Mouse (Mus musculus): ENCODE data around the gene Wsb2. TPM values are rescaled to one million over a fixed set of nuclear protein-coding genes. Genes with fewer than 3 reads are reported as not detected.
A peak's percentile ranks its signal among the peaks of the same experiment; 100 is the strongest.

The Wsb2 gene
- polyA plus RNA-seq (2014; fragmentation: Nextera tagmentation; extraction: Ambion mirVana) = 92.6 and 97.5 TPM in 2 replicates

- Histone ChIP-seq H3K9ac (ENCODE audit: low read length) (peak within 1 kb of the TSS; percentile 97), H3K4me1 (ENCODE audit: control insufficient read depth in 2 of 2, insufficient read depth in 2 of 2, low read length in 2 of 2) (peaks cover 29 to 49% of the 10 kb centered on the region in 2 experiments), H3K36me3 (ENCODE audit: control insufficient read depth, insufficient read depth, low read length) (peaks cover 16% of the 10 kb centered on the region), H3K4me2 (ENCODE audit: low read length) (peak within 1 kb of the TSS; percentile 88), H3K27me3 (ENCODE audit: control insufficient read depth, insufficient read depth, low read length) (no peaks in the 10 kb centered on the region), H3K27ac (replicated peaks in 1 of 2; ENCODE audit: control insufficient read depth in 1 of 2, insufficient read depth in 1 of 2, low read depth in 2 of 2, low read length in 2 of 2) (peak within 1 kb of the TSS; percentile 91 to 97), H3K4me3 (ENCODE audit: control insufficient read depth in 1 of 2, insufficient read depth in 1 of 2, low read depth in 1 of 2, low read length in 2 of 2) (peak within 1 kb of the TSS; percentile 94 to 97), H3K9me3 (ENCODE audit: control insufficient read depth, low read length) (no peaks in the 10 kb centered on the region)
- peak; percentile 69 for ATAC-seq (ENCODE audit: insufficient number of reproducible peaks, insufficient read depth, low FRiP score, low read depth)
- under 1% methylated on average over 32 of the region's 54 CpGs for WGBS
These were observed at the start of gene Wsb2 for GRCm38 (mm10) chr5:117357129-117357477. TSS of gene Wsb2 (plus strand) at chr5:117357304.

- no peaks in the 10 kb centered on the region for H3K9me3 ChIP-seq (ENCODE audit: control insufficient read depth, low read length)
- 34% methylated on average over 11 of the region's 11 CpGs for WGBS
- ATAC-seq (ENCODE audit: insufficient number of reproducible peaks, insufficient read depth, low FRiP score, low read depth) = no peak
- H3K27me3 ChIP-seq (ENCODE audit: control insufficient read depth, insufficient read depth, low read length) = no peaks in the 10 kb centered on the region
- no peak overlapping the region for H3K4me3 ChIP-seq (ENCODE audit: control insufficient read depth in 1 of 2, insufficient read depth in 1 of 2, low read depth in 1 of 2, low read length in 2 of 2)
- no peak overlapping the region for H3K27ac ChIP-seq (replicated peaks in 1 of 2; ENCODE audit: control insufficient read depth in 1 of 2, insufficient read depth in 1 of 2, low read depth in 2 of 2, low read length in 2 of 2)
- H3K4me1 ChIP-seq (ENCODE audit: control insufficient read depth in 2 of 2, insufficient read depth in 2 of 2, low read length in 2 of 2) = peaks cover 4 to 13% of the 10 kb centered on the region in 2 experiments; a peak in 3 of 4 replicates
- H3K36me3 ChIP-seq (ENCODE audit: control insufficient read depth, insufficient read depth, low read length) = no peaks in the 10 kb centered on the region
- no peak overlapping the region for H3K4me2 ChIP-seq (ENCODE audit: low read length)
- no peak overlapping the region for H3K9ac ChIP-seq (ENCODE audit: low read length)
These were observed 49.4 kb upstream of the Wsb2 start for GRCm38 (mm10) chr5:117307699-117308098.

- H3K4me1 ChIP-seq (ENCODE audit: control insufficient read depth in 2 of 2, insufficient read depth in 2 of 2, low read length in 2 of 2) = peaks cover 10 to 20% of the 10 kb centered on the region in 2 experiments
- H3K36me3 ChIP-seq (ENCODE audit: control insufficient read depth, insufficient read depth, low read length) = no peaks in the 10 kb centered on the region
- H3K27ac ChIP-seq (replicated peaks in 1 of 2; ENCODE audit: control insufficient read depth in 1 of 2, insufficient read depth in 1 of 2, low read depth in 2 of 2, low read length in 2 of 2) = no peak overlapping the region
- ATAC-seq (ENCODE audit: insufficient number of reproducible peaks, insufficient read depth, low FRiP score, low read depth) = no peak
- H3K9me3 ChIP-seq (ENCODE audit: control insufficient read depth, low read length) = no peaks in the 10 kb centered on the region
- H3K9ac ChIP-seq (ENCODE audit: low read length) = peak overlapping the region; percentile 31; the same call in 1 of the 2 replicates
- 13% methylated on average over 14 of the region's 14 CpGs for WGBS
- H3K4me2 ChIP-seq (ENCODE audit: low read length) = peak overlapping the region; percentile 61
- H3K4me3 ChIP-seq (ENCODE audit: control insufficient read depth in 1 of 2, insufficient read depth in 1 of 2, low read depth in 1 of 2, low read length in 2 of 2) = peak overlapping the region; percentile 28 to 29
- H3K27me3 ChIP-seq (ENCODE audit: control insufficient read depth, insufficient read depth, low read length) = no peaks in the 10 kb centered on the region
These were observed 43.7 kb upstream of the Wsb2 start for GRCm38 (mm10) chr5:117313420-117313819.

- Histone ChIP-seq H3K9ac (ENCODE audit: low read length) (peak overlapping the region; percentile 31; the same call in 1 of the 2 replicates), H3K4me3 (ENCODE audit: control insufficient read depth in 1 of 2, insufficient read depth in 1 of 2, low read depth in 1 of 2, low read length in 2 of 2) (peak overlapping the region; percentile 28 to 29), H3K27me3 (ENCODE audit: control insufficient read depth, insufficient read depth, low read length) (no peaks in the 10 kb centered on the region), H3K27ac (replicated peaks in 1 of 2; ENCODE audit: control insufficient read depth in 1 of 2, insufficient read depth in 1 of 2, low read depth in 2 of 2, low read length in 2 of 2) (no peak overlapping the region), H3K4me2 (ENCODE audit: low read length) (peak overlapping the region; percentile 61), H3K36me3 (ENCODE audit: control insufficient read depth, insufficient read depth, low read length) (no peaks in the 10 kb centered on the region), H3K4me1 (ENCODE audit: control insufficient read depth in 2 of 2, insufficient read depth in 2 of 2, low read length in 2 of 2) (peaks cover 10 to 20% of the 10 kb centered on the region in 2 experiments), H3K9me3 (ENCODE audit: control insufficient read depth, low read length) (no peaks in the 10 kb centered on the region)
- 33% methylated on average over 10 of the region's 10 CpGs for WGBS
- no peak for ATAC-seq (ENCODE audit: insufficient number of reproducible peaks, insufficient read depth, low FRiP score, low read depth)
These were observed 43.2 kb upstream of the Wsb2 start for GRCm38 (mm10) chr5:117313909-117314308.

- Histone ChIP-seq H3K27me3 (ENCODE audit: control insufficient read depth, insufficient read depth, low read length) (no peaks in the 10 kb centered on the region), H3K36me3 (ENCODE audit: control insufficient read depth, insufficient read depth, low read length) (no peaks in the 10 kb centered on the region), H3K9ac (ENCODE audit: low read length) (0 out of 2 replicates have a peak overlapping the region, but pooled peaks have one; percentile 8), H3K4me2 (ENCODE audit: low read length) (no peak overlapping the region), H3K4me1 (ENCODE audit: control insufficient read depth in 2 of 2, insufficient read depth in 2 of 2, low read length in 2 of 2) (peaks cover 10 to 22% of the 10 kb centered on the region in 2 experiments), H3K4me3 (ENCODE audit: control insufficient read depth in 1 of 2, insufficient read depth in 1 of 2, low read depth in 1 of 2, low read length in 2 of 2) (no peak overlapping the region), H3K9me3 (ENCODE audit: control insufficient read depth, low read length) (no peaks in the 10 kb centered on the region), H3K27ac (replicated peaks in 1 of 2; ENCODE audit: control insufficient read depth in 1 of 2, insufficient read depth in 1 of 2, low read depth in 2 of 2, low read length in 2 of 2) (no peak overlapping the region)
- no peak for ATAC-seq (ENCODE audit: insufficient number of reproducible peaks, insufficient read depth, low FRiP score, low read depth)
- 17% methylated on average over 9 of the region's 9 CpGs for WGBS
These were observed 42.3 kb upstream of the Wsb2 start for GRCm38 (mm10) chr5:117314587-117315428.

- ATAC-seq (ENCODE audit: insufficient number of reproducible peaks, insufficient read depth, low FRiP score, low read depth) = peak; percentile 71
- Histone ChIP-seq H3K27me3 (ENCODE audit: control insufficient read depth, insufficient read depth, low read length) (no peaks in the 10 kb centered on the region), H3K27ac (replicated peaks in 1 of 2; ENCODE audit: control insufficient read depth in 1 of 2, insufficient read depth in 1 of 2, low read depth in 2 of 2, low read length in 2 of 2) (peak within 1 kb of the TSS; percentile 74 to 83), H3K9me3 (ENCODE audit: control insufficient read depth, low read length) (no peaks in the 10 kb centered on the region), H3K4me3 (ENCODE audit: control insufficient read depth in 1 of 2, insufficient read depth in 1 of 2, low read depth in 1 of 2, low read length in 2 of 2) (peak within 1 kb of the TSS; percentile 70 to 88), H3K36me3 (ENCODE audit: control insufficient read depth, insufficient read depth, low read length) (no peaks in the 10 kb centered on the region), H3K4me1 (ENCODE audit: control insufficient read depth in 2 of 2, insufficient read depth in 2 of 2, low read length in 2 of 2) (peaks cover 7 to 28% of the 10 kb centered on the region in 2 experiments), H3K9ac (ENCODE audit: low read length) (peak within 1 kb of the TSS; percentile 87), H3K4me2 (ENCODE audit: low read length) (peak within 1 kb of the TSS; percentile 88)
- WGBS = 1% methylated on average over 72 of the region's 81 CpGs
These were observed 38.1 kb upstream of the Wsb2 start, which contains the start of gene Vsig10 for GRCm38 (mm10) chr5:117318741-117319629. TSS of gene Vsig10 (plus strand) at chr5:117319083.

- 87% methylated on average over 9 of the region's 9 CpGs for WGBS
- H3K9ac ChIP-seq (ENCODE audit: low read length) = no peak overlapping the region
- H3K36me3 ChIP-seq (ENCODE audit: control insufficient read depth, insufficient read depth, low read length) = peaks cover 7% of the 10 kb centered on the region; the same call in 1 of the 2 replicates
- no peaks in the 10 kb centered on the region for H3K27me3 ChIP-seq (ENCODE audit: control insufficient read depth, insufficient read depth, low read length)
- no peak overlapping the region for H3K27ac ChIP-seq (replicated peaks in 1 of 2; ENCODE audit: control insufficient read depth in 1 of 2, insufficient read depth in 1 of 2, low read depth in 2 of 2, low read length in 2 of 2)
- ATAC-seq (ENCODE audit: insufficient number of reproducible peaks, insufficient read depth, low FRiP score, low read depth) = no peak
- H3K4me1 ChIP-seq (ENCODE audit: control insufficient read depth in 2 of 2, insufficient read depth in 2 of 2, low read length in 2 of 2) = peaks cover 0 to 8% of the 10 kb centered on the region in 2 experiments; a peak in 2 of 4 replicates
- H3K4me3 ChIP-seq (ENCODE audit: control insufficient read depth in 1 of 2, insufficient read depth in 1 of 2, low read depth in 1 of 2, low read length in 2 of 2) = no peak overlapping the region
- H3K9me3 ChIP-seq (ENCODE audit: control insufficient read depth, low read length) = no peaks in the 10 kb centered on the region
- H3K4me2 ChIP-seq (ENCODE audit: low read length) = no peak overlapping the region
These were observed 33.4 kb upstream of the Wsb2 start for GRCm38 (mm10) chr5:117323751-117324150.
